23 mouse cellular contexts compared by ENCODE assay signal in the genomic region with DNA sequence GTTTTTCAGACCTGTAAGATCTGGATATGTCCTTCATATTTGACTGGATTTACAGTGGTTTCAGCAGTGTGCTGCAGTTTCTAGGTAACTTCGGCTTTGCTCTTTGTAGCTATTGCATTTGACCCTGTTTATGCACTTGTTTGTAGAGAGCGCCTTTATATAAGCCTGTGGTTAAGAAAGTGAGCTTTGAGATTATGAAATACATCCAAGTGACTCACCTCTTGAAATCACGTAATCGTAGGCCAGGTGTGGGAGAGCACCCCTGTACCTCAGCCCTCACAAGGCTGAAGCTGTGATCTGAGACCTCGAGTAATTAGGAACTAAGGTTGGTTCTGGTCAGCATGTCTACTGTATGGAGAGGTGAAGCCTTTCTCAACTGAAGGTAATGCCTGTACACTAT.
"Had no signal": no experiment of that assay in that cellular context is flagged by ENCODE, and none has a peak within 500 bp of the region (broad histone marks: within the 10 kb centered on the region; RNA-seq: fewer than 3 reads in every experiment).

No protein-coding gene starts in this region.

- H3K9me3 ChIP-seq: heart, embryonic 10.5 days; heart, embryonic 12.5 days; hindbrain, embryonic 10.5 days; hindbrain, embryonic 12.5 days; intestine, embryonic 15.5 days; limb, embryonic 10.5 days; limb, embryonic 12.5 days had no signal

- H3K9ac ChIP-seq: heart, embryonic 12.5 days; hindbrain, embryonic 12.5 days; hindbrain, embryonic 14.5 days; intestine, embryonic 15.5 days; limb, embryonic 12.5 days had no signal

- H3K4me1 ChIP-seq: heart, embryonic 10.5 days; heart, embryonic 12.5 days; hindbrain, embryonic 10.5 days; hindbrain, embryonic 12.5 days; intestine, embryonic 15.5 days; limb, embryonic 10.5 days; limb, embryonic 12.5 days had no signal

- DNase-seq: gastrocnemius, postnatal 10 days; gastrocnemius, postnatal 25 days; heart, adult 18-20 months; heart, postnatal 10 days; heart, postnatal 4 days; kidney, adult 18-20 months; kidney, adult 8-10 months; kidney, postnatal 10 days; kidney, postnatal 25 days; kidney, postnatal 4 days had no signal

- H3K27me3 ChIP-seq: heart, embryonic 12.5 days; hindbrain, embryonic 12.5 days; intestine, embryonic 15.5 days; limb, embryonic 12.5 days had no signal

- H3K27ac ChIP-seq: heart, embryonic 10.5 days; hindbrain, embryonic 10.5 days; hindbrain, embryonic 12.5 days; hindbrain, embryonic 14.5 days; intestine, embryonic 15.5 days; layer of hippocampus, adult 2 months; left cerebral cortex, adult 2 months; limb, embryonic 10.5 days; limb, embryonic 12.5 days had no signal

- H3K4me2 ChIP-seq: heart, embryonic 12.5 days; hindbrain, embryonic 12.5 days; hindbrain, embryonic 14.5 days; intestine, embryonic 15.5 days; limb, embryonic 12.5 days had no signal

- H3K4me3 ChIP-seq: heart, embryonic 10.5 days; heart, embryonic 12.5 days; hindbrain, embryonic 10.5 days; hindbrain, embryonic 12.5 days; intestine, embryonic 15.5 days; layer of hippocampus, adult 2 months; left cerebral cortex, adult 2 months; limb, embryonic 10.5 days; limb, embryonic 12.5 days had no signal

- ATAC-seq: forebrain, embryonic 16.5 days; hindbrain, embryonic 16.5 days; inflammation-experienced regulatory T-cells, adult 6 months; intestine, embryonic 15.5 days had no signal
